Mouse (Mus musculus) limb, embryonic 14.5 days (tissue): ENCODE data around the gene Kncn. TPM values are rescaled to one million over a fixed set of nuclear protein-coding genes. Genes with fewer than 3 reads are reported as not detected.

ENCODE experiments used
- ATAC-seq: fragments of 200-750 bp; cut with Nextera tagmentation; 2 replicates; pipeline ENCODE4 v1.8.0; 2017; ENCODE audit warnings: low read depth, moderate number of reproducible peaks, moderate TSS enrichment; ENCODE audit not compliant: low FRiP score
- DNase-seq: peaks from one replicate; pipeline ENCODE4 v3.0.0-alpha.2; 2015; ENCODE audit warnings: low spot score
- H3K27ac ChIP-seq: fragments of 300-500 bp; sonication (generic); replicated peaks from 2 replicates; pipeline ENCODE4 v1.5.1; 2014; ENCODE audit warnings: low read depth, mild to moderate bottlenecking, low read length, moderate library complexity, mixed read lengths
- H3K27me3 ChIP-seq: fragments of 300-500 bp; sonication (generic); 2 replicates; pipeline ENCODE4 v1.6.1; 2014; ENCODE audit warnings: low read length, mixed read lengths; ENCODE audit not compliant: control insufficient read depth, insufficient read depth
- H3K36me3 ChIP-seq: fragments of 300-500 bp; sonication (generic); 2 replicates; pipeline ENCODE4 v1.6.1; 2014; ENCODE audit warnings: mild to moderate bottlenecking, low read length, moderate library complexity, mixed read lengths; ENCODE audit not compliant: control insufficient read depth, insufficient read depth
- H3K4me1 ChIP-seq: fragments of 300-500 bp; sonication (generic); 2 replicates; pipeline ENCODE4 v1.6.1; 2014; ENCODE audit warnings: antibody characterized with exemption, low read length, mixed read lengths; ENCODE audit not compliant: control insufficient read depth, insufficient read depth
- H3K4me2 ChIP-seq: fragments of 300-500 bp; sonication (generic); replicated peaks from 2 replicates; pipeline ENCODE4 v1.6.1; 2014; ENCODE audit warnings: low read depth, mild to moderate bottlenecking, low read length, moderate library complexity; ENCODE audit not compliant: severe bottlenecking
- H3K4me3 ChIP-seq: fragments of 300-500 bp; sonication (generic); replicated peaks from 2 replicates; pipeline ENCODE4 v1.5.1; 2014; ENCODE audit warnings: low read length
- H3K9ac ChIP-seq: fragments of 300-500 bp; sonication (generic); 2 replicates; pipeline ENCODE4 v1.6.1; 2014; ENCODE audit warnings: mild to moderate bottlenecking, low read depth, low read length, moderate library complexity; ENCODE audit not compliant: severe bottlenecking
- H3K9me3 ChIP-seq: fragments of 300-500 bp; sonication (generic); 2 replicates; pipeline ENCODE4 v1.6.1; 2016; ENCODE audit warnings: low read length; ENCODE audit not compliant: control insufficient read depth
- POLR2A ChIP-seq: fragments of 200-500 bp; IDR thresholded peaks from 2 replicates; pipeline ENCODE4 v1.8.0; 2012; ENCODE audit warnings: inconsistent platforms, mild to moderate bottlenecking, moderate library complexity, borderline replicate concordance; ENCODE audit not compliant: insufficient read depth, insufficient read length; ENCODE audit errors: extremely low read depth
- WGBS: fragments of 180-500 bp; shearing (Covaris S2); extraction: QIAGEN DNeasy Blood & Tissue Kit; methylation state at CpG from one replicate; pipeline ENCODE4 v1.1.7; 2014; 5-methylcytosine and 5-hydroxymethylcytosine counted together
- polyA plus RNA-seq, 2 experiments: library from polyadenylated mRNA; depleted of rRNA in 1 of 2; stranded (reverse) in 1 of 2; unstranded in 1 of 2; fragments of >200 nt; fragmentation: Nextera tagmentation in 1 of 2; extraction: Ambion mirVana in 1 of 2; gene quantifications; 2 replicates each; pipeline versions ENCODE4 v1.2.1 to v1.2.3; 2012 to 2014

The Kncn gene
- polyA plus RNA-seq, 2 experiments, result not detected

GRCm38 (mm10) chr4:115878216-115878678, 6.0 kb upstream of the Kncn start:
- Histone ChIP-seq H3K4me1 (no peaks in the 10 kb centered on the region), H3K36me3 (peaks cover 31% of the 10 kb centered on the region), H3K4me2 (no peak overlapping the region), H3K9ac (no peak overlapping the region), H3K4me3 (no peak overlapping the region), H3K9me3 (no peaks in the 10 kb centered on the region), H3K27ac (no peak overlapping the region), H3K27me3 (no peaks in the 10 kb centered on the region)
- DNase-seq (no peak), ATAC-seq (no peak)
- WGBS, result 11% methylated on average over 11 of the region's 11 CpGs
- TF ChIP-seq POLR2A, result no peak

GRCm38 (mm10) chr4:115878828-115879227, 5.4 kb upstream of the Kncn start:
- Histone ChIP-seq H3K4me2 (no peak overlapping the region), H3K4me1 (no peaks in the 10 kb centered on the region), H3K27ac (no peak overlapping the region), H3K4me3 (no peak overlapping the region), H3K9ac (no peak overlapping the region), H3K27me3 (no peaks in the 10 kb centered on the region), H3K36me3 (peaks cover 27% of the 10 kb centered on the region), H3K9me3 (no peaks in the 10 kb centered on the region)
- no peak for TF ChIP-seq POLR2A
- DNase-seq (no peak), ATAC-seq (no peak)
- whole genome bisulfite sequencing, result 51% methylated on average over 9 of the region's 9 CpGs

- Histone ChIP-seq H3K4me3 (no peak overlapping the region), H3K4me2 (no peak overlapping the region), H3K9ac (no peak overlapping the region), H3K36me3 (peaks cover 4% of the 10 kb centered on the region), H3K4me1 (no peaks in the 10 kb centered on the region), H3K27me3 (no peaks in the 10 kb centered on the region), H3K27ac (no peak overlapping the region), H3K9me3 (no peaks in the 10 kb centered on the region)
- ATAC-seq (no peak), DNase-seq (no peak)
- TF ChIP-seq POLR2A, result no peak
- 0% methylated on average over 1 of the region's 1 CpGs for WGBS
Measured at GRCm38 (mm10) chr4:115881183-115881582, 3.0 kb upstream of the Kncn start.

GRCm38 (mm10) chr4:115882195-115882594, 2.0 kb upstream of the Kncn start:
- no peak overlapping the region for H3K4me2 ChIP-seq
- no peaks in the 10 kb centered on the region for H3K36me3 ChIP-seq
- ATAC-seq, result no peak
- H3K4me3 ChIP-seq, result no peak overlapping the region
- H3K9ac ChIP-seq, result no peak overlapping the region
- WGBS, result 53% methylated on average over 4 of the region's 4 CpGs
- H3K9me3 ChIP-seq, result no peaks in the 10 kb centered on the region
- no peaks in the 10 kb centered on the region for H3K4me1 ChIP-seq
- H3K27ac ChIP-seq, result no peak overlapping the region
- DNase-seq, result no peak
- no peak for TF ChIP-seq POLR2A
- no peaks in the 10 kb centered on the region for H3K27me3 ChIP-seq

GRCm38 (mm10) chr4:115885846-115886245, 1.6 kb downstream of the Kncn start:
- Histone ChIP-seq H3K36me3 (no peaks in the 10 kb centered on the region), H3K9me3 (no peaks in the 10 kb centered on the region), H3K9ac (no peak overlapping the region), H3K4me1 (peaks cover 4% of the 10 kb centered on the region), H3K4me2 (no peak overlapping the region), H3K4me3 (no peak overlapping the region), H3K27me3 (peaks cover 13% of the 10 kb centered on the region), H3K27ac (no peak overlapping the region)
- TF ChIP-seq POLR2A, result no peak
- no peak for DNase-seq
- WGBS, result 76% methylated on average over 3 of the region's 3 CpGs
- ATAC-seq, result no peak

GRCm38 (mm10) chr4:115886875-115887274, 2.7 kb downstream of the Kncn start:
- 46% methylated on average over 1 of the region's 1 CpGs for WGBS
- TF ChIP-seq POLR2A, result no peak
- Histone ChIP-seq H3K27ac (no peak overlapping the region), H3K9me3 (no peaks in the 10 kb centered on the region), H3K4me1 (peaks cover 4% of the 10 kb centered on the region), H3K27me3 (peaks cover 19% of the 10 kb centered on the region), H3K9ac (no peak overlapping the region), H3K4me2 (no peak overlapping the region), H3K4me3 (no peak overlapping the region), H3K36me3 (no peaks in the 10 kb centered on the region)
- DNase-seq (no peak), ATAC-seq (no peak)
